Mouse (Mus musculus): ENCODE data around the gene Rhd. TPM values are rescaled to one million over a fixed set of nuclear protein-coding genes. Genes with fewer than 3 reads are reported as not detected.

Rhd gene
- polyA plus RNA-seq, 1 experiment from 2014 or later, result 0.54 TPM

DNA sequence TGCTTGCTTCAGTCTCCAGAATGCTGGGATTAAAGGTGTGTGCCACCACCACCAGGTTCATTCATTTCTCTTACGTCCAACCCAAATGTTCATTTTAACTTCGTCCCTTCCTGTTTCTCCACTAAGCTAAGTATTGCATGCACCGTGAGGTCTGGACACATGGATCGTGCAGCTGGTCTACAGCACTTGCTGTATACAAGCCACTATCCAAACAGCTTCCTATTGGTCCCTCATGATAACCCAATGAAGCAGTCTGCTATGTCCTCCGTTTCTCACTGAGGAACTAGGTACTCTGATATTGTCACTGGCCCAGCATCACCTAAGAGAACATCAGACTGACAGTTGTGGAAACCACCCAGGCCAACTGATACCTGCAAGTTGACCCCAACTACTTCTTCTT, 1.5 kb downstream of the Rhd start:
- Histone ChIP-seq H3K9me3 (ENCODE audit: control insufficient read depth, low read length) (no peaks in the 10 kb centered on the region), H3K4me3 (replicated peaks; ENCODE audit: low read depth, low read length) (no peak overlapping the region), H3K27me3 (ENCODE audit: control insufficient read depth, insufficient read depth, low read length) (peaks cover 13% of the 10 kb centered on the region; the same call in 1 of the 2 replicates), H3K36me3 (ENCODE audit: control insufficient read depth, insufficient read depth, low read length) (no peaks in the 10 kb centered on the region), H3K27ac (replicated peaks; ENCODE audit: low read depth, low read length) (no peak overlapping the region), H3K4me1 (ENCODE audit: control insufficient read depth, insufficient read depth, low read length) (no peaks in the 10 kb centered on the region), H3K9ac (replicated peaks; ENCODE audit: low read length) (no peak overlapping the region), H3K4me2 (ENCODE audit: low read length) (no peak overlapping the region)
- ATAC-seq (ENCODE audit: low FRiP score, low TSS enrichment) (no peak), DNase-seq (no peak)
- WGBS, result 96% methylated on average over 5 of the region's 5 CpGs

GRCm38 (mm10) chr4:134867213-134867612, 2.9 kb downstream of the Rhd start:
- no peak overlapping the region for H3K27ac ChIP-seq (replicated peaks; ENCODE audit: low read depth, low read length)
- ATAC-seq (ENCODE audit: low FRiP score, low TSS enrichment) (no peak), DNase-seq (no peak)
- H3K4me2 ChIP-seq (ENCODE audit: low read length), result no peak overlapping the region
- peaks cover 13% of the 10 kb centered on the region; the same call in 1 of the 2 replicates for H3K27me3 ChIP-seq (ENCODE audit: control insufficient read depth, insufficient read depth, low read length)
- no peaks in the 10 kb centered on the region for H3K4me1 ChIP-seq (ENCODE audit: control insufficient read depth, insufficient read depth, low read length)
- 97% methylated on average over 8 of the region's 8 CpGs for WGBS
- no peak overlapping the region for H3K9ac ChIP-seq (replicated peaks; ENCODE audit: low read length)
- no peak overlapping the region for H3K4me3 ChIP-seq (replicated peaks; ENCODE audit: low read depth, low read length)
- no peaks in the 10 kb centered on the region for H3K36me3 ChIP-seq (ENCODE audit: control insufficient read depth, insufficient read depth, low read length)
- no peaks in the 10 kb centered on the region for H3K9me3 ChIP-seq (ENCODE audit: control insufficient read depth, low read length)

DNA sequence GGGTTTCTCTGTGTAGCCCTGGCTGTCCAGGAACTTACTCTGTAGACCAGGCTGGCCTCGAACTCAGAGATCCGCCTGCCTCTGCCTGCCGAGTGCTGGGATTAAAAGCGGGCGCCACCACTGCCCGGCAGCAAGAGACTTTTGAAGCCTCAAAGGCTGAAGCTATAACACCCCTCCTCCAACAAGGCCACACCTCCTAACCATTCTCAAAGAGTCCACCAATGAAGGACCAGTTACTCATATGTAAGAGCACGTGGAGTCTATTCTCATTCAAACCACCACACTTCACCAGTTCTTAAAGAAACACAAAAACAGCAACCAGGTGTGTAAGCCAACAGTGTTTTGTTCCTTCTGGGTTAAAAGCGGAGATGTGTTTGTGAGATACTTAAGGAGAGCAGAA, 3.3 kb downstream of the Rhd start:
- ATAC-seq (ENCODE audit: low FRiP score, low TSS enrichment), result no peak
- Histone ChIP-seq H3K36me3 (ENCODE audit: control insufficient read depth, insufficient read depth, low read length) (no peaks in the 10 kb centered on the region), H3K9ac (replicated peaks; ENCODE audit: low read length) (no peak overlapping the region), H3K27me3 (ENCODE audit: control insufficient read depth, insufficient read depth, low read length) (peaks cover 13% of the 10 kb centered on the region; the same call in 1 of the 2 replicates), H3K4me3 (replicated peaks; ENCODE audit: low read depth, low read length) (no peak overlapping the region), H3K27ac (replicated peaks; ENCODE audit: low read depth, low read length) (no peak overlapping the region), H3K9me3 (ENCODE audit: control insufficient read depth, low read length) (no peaks in the 10 kb centered on the region), H3K4me1 (ENCODE audit: control insufficient read depth, insufficient read depth, low read length) (no peaks in the 10 kb centered on the region), H3K4me2 (ENCODE audit: low read length) (no peak overlapping the region)
- no peak for DNase-seq
- 88% methylated on average over 8 of the region's 8 CpGs for WGBS

- H3K27ac ChIP-seq (replicated peaks; ENCODE audit: low read depth, low read length), result no peak overlapping the region
- H3K9ac ChIP-seq (replicated peaks; ENCODE audit: low read length), result no peak overlapping the region
- ATAC-seq (ENCODE audit: low FRiP score, low TSS enrichment) (no peak), DNase-seq (no peak)
- no peaks in the 10 kb centered on the region for H3K36me3 ChIP-seq (ENCODE audit: control insufficient read depth, insufficient read depth, low read length)
- H3K9me3 ChIP-seq (ENCODE audit: control insufficient read depth, low read length), result no peaks in the 10 kb centered on the region
- no peaks in the 10 kb centered on the region for H3K4me1 ChIP-seq (ENCODE audit: control insufficient read depth, insufficient read depth, low read length)
- no peak overlapping the region for H3K4me3 ChIP-seq (replicated peaks; ENCODE audit: low read depth, low read length)
- WGBS, result 93% methylated on average over 10 of the region's 10 CpGs
- H3K27me3 ChIP-seq (ENCODE audit: control insufficient read depth, insufficient read depth, low read length), result peaks cover 13% of the 10 kb centered on the region; the same call in 1 of the 2 replicates
- no peak overlapping the region for H3K4me2 ChIP-seq (ENCODE audit: low read length)
Measured at GRCm38 (mm10) chr4:134868065-134868464, 3.7 kb downstream of the Rhd start.

GRCm38 (mm10) chr4:134868490-134868889, 4.2 kb downstream of the Rhd start:
- DNase-seq (no peak), ATAC-seq (ENCODE audit: low FRiP score, low TSS enrichment) (no peak)
- WGBS, result 21% methylated on average over 9 of the region's 9 CpGs

GRCm38 (mm10) chr4:134869068-134869730, 4.9 kb downstream of the Rhd start:
- Histone ChIP-seq H3K27me3 (ENCODE audit: control insufficient read depth, insufficient read depth, low read length) (peaks cover 13% of the 10 kb centered on the region; the same call in 1 of the 2 replicates), H3K9ac (replicated peaks; ENCODE audit: low read length) (no peak overlapping the region), H3K36me3 (ENCODE audit: control insufficient read depth, insufficient read depth, low read length) (no peaks in the 10 kb centered on the region), H3K4me2 (ENCODE audit: low read length) (no peak overlapping the region), H3K27ac (replicated peaks; ENCODE audit: low read depth, low read length) (no peak overlapping the region), H3K9me3 (ENCODE audit: control insufficient read depth, low read length) (no peaks in the 10 kb centered on the region), H3K4me1 (ENCODE audit: control insufficient read depth, insufficient read depth, low read length) (no peaks in the 10 kb centered on the region), H3K4me3 (replicated peaks; ENCODE audit: low read depth, low read length) (no peak overlapping the region)
- 12% methylated on average over 16 of the region's 16 CpGs for WGBS
- no peak for ATAC-seq (ENCODE audit: low FRiP score, low TSS enrichment)
- no peak for DNase-seq

More at GRCm38 (mm10) chr4:134868490-134868889, 4.2 kb downstream of the Rhd start:
- no peaks in the 10 kb centered on the region for H3K4me1 ChIP-seq (ENCODE audit: control insufficient read depth, insufficient read depth, low read length)
- no peak overlapping the region for H3K4me2 ChIP-seq (ENCODE audit: low read length)
- H3K36me3 ChIP-seq (ENCODE audit: control insufficient read depth, insufficient read depth, low read length), result no peaks in the 10 kb centered on the region
- no peak overlapping the region for H3K27ac ChIP-seq (replicated peaks; ENCODE audit: low read depth, low read length)
- no peak overlapping the region for H3K4me3 ChIP-seq (replicated peaks; ENCODE audit: low read depth, low read length)
- peaks cover 13% of the 10 kb centered on the region; the same call in 1 of the 2 replicates for H3K27me3 ChIP-seq (ENCODE audit: control insufficient read depth, insufficient read depth, low read length)
- H3K9me3 ChIP-seq (ENCODE audit: control insufficient read depth, low read length), result no peaks in the 10 kb centered on the region
- H3K9ac ChIP-seq (replicated peaks; ENCODE audit: low read length), result no peak overlapping the region

DNA sequence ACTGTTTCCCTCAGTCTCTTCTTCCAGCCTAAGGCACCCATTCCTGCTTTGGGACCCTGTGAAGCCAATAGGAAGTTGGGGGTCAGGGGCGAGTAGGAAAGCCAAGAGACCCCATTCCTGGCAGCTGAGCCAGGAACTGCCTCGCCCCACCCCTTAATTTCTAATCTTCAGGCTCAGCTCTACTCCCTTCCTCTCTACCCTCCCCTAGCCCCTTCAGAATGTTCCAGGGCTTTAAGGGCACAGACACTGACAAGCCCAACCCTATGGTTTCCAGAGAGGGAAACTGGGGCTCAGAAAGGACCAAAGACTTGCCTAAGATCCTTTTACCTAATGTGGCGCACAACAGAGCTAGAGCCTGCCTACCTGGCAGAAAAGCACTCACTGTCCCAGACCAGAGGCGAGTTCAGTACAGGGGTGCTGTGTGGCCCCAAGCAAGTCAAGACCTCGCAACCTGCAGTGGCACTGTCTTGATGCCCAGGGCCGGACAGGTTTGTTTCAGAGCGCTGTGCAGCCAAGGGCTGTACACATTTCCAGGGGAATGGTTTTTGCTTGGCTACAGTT, 5.6 kb downstream of the Rhd start:
- no peak for ATAC-seq (ENCODE audit: low FRiP score, low TSS enrichment)
- Histone ChIP-seq H3K27ac (replicated peaks; ENCODE audit: low read depth, low read length) (no peak overlapping the region), H3K9me3 (ENCODE audit: control insufficient read depth, low read length) (no peaks in the 10 kb centered on the region), H3K36me3 (ENCODE audit: control insufficient read depth, insufficient read depth, low read length) (no peaks in the 10 kb centered on the region), H3K4me3 (replicated peaks; ENCODE audit: low read depth, low read length) (no peak overlapping the region), H3K27me3 (ENCODE audit: control insufficient read depth, insufficient read depth, low read length) (peaks cover 13% of the 10 kb centered on the region; the same call in 1 of the 2 replicates), H3K4me1 (ENCODE audit: control insufficient read depth, insufficient read depth, low read length) (no peaks in the 10 kb centered on the region), H3K9ac (replicated peaks; ENCODE audit: low read length) (no peak overlapping the region), H3K4me2 (ENCODE audit: low read length) (no peak overlapping the region)
- 54% methylated on average over 7 of the region's 7 CpGs for WGBS
- no peak for DNase-seq

DNA sequence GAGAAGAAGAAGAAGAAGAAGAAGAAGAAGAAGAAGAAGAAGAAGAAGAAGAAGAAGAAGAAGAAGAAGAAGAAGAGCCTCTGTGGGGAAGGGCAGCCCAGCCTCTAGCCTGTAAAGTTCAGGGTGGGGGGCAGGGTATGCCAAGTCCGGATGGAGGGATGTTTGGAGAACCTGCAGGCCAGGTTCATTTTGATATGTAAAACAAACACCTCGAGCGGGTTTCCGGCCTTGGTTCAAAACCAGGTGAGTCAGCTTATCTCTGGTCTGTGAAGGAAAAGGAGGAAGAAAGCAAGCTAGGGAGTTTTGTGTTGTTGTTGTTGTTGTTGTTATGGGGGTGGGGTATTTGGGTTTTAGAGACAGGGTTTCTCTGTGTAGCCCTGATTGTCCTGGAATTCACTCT, 7.1 kb downstream of the Rhd start:
- peaks cover 13% of the 10 kb centered on the region; the same call in 1 of the 2 replicates for H3K27me3 ChIP-seq (ENCODE audit: control insufficient read depth, insufficient read depth, low read length)
- H3K4me3 ChIP-seq (replicated peaks; ENCODE audit: low read depth, low read length), result no peak overlapping the region
- 56% methylated on average over 4 of the region's 4 CpGs for WGBS
- no peaks in the 10 kb centered on the region for H3K4me1 ChIP-seq (ENCODE audit: control insufficient read depth, insufficient read depth, low read length)
- no peak for DNase-seq
- no peaks in the 10 kb centered on the region for H3K9me3 ChIP-seq (ENCODE audit: control insufficient read depth, low read length)
- ATAC-seq (ENCODE audit: low FRiP score, low TSS enrichment), result no peak
- H3K4me2 ChIP-seq (ENCODE audit: low read length), result no peak overlapping the region
- no peak overlapping the region for H3K27ac ChIP-seq (replicated peaks; ENCODE audit: low read depth, low read length)
- no peaks in the 10 kb centered on the region for H3K36me3 ChIP-seq (ENCODE audit: control insufficient read depth, insufficient read depth, low read length)
- H3K9ac ChIP-seq (replicated peaks; ENCODE audit: low read length), result no peak overlapping the region

DNA sequence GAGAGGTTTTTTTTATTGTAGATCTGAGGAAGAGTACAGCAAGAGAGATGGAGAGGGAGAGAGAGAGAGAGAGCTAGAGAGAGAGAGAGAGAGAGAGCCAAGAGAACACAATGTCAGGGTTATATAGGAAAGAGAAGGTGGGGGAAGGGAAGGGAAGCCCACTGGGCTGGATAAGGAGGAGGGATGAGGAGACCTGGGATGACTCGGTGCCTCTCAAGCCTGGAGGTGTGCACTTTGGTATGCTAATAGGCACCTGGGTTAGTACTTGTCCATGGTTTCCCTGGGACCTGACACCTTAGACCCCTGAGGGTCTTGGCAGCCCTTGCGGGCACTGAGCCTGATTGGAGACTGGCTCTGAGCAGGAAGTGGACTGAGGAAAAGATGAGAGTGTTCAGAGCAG, 7.6 kb downstream of the Rhd start:
- H3K9ac ChIP-seq (replicated peaks; ENCODE audit: low read length), result no peak overlapping the region
- 55% methylated on average over 2 of the region's 2 CpGs for WGBS
- H3K4me2 ChIP-seq (ENCODE audit: low read length), result no peak overlapping the region
- H3K4me1 ChIP-seq (ENCODE audit: control insufficient read depth, insufficient read depth, low read length), result no peaks in the 10 kb centered on the region
- H3K36me3 ChIP-seq (ENCODE audit: control insufficient read depth, insufficient read depth, low read length), result no peaks in the 10 kb centered on the region
- H3K4me3 ChIP-seq (replicated peaks; ENCODE audit: low read depth, low read length), result no peak overlapping the region
- DNase-seq (no peak), ATAC-seq (ENCODE audit: low FRiP score, low TSS enrichment) (no peak)
- no peaks in the 10 kb centered on the region for H3K9me3 ChIP-seq (ENCODE audit: control insufficient read depth, low read length)
- peaks cover 13% of the 10 kb centered on the region; the same call in 1 of the 2 replicates for H3K27me3 ChIP-seq (ENCODE audit: control insufficient read depth, insufficient read depth, low read length)
- H3K27ac ChIP-seq (replicated peaks; ENCODE audit: low read depth, low read length), result no peak overlapping the region
